ENCODE assay signal across 9 mouse cellular contexts in genomic region chr2:94263530-94263937, GRCm38 (mm10).
DNase-seq lines count a peak whose midpoint lies in the region; ATAC-seq and TF ChIP-seq lines count a peak whose summit lies in the region.
"Had no signal": no experiment of that assay in that cellular context is flagged by ENCODE, and none has a peak within 500 bp of the region (broad histone marks: within the 10 kb centered on the region; RNA-seq: fewer than 3 reads in every experiment).

No protein-coding gene starts in this region.

- no peak for TF ChIP-seq CTCF in testis, adult 2 months (IDR thresholded peaks at IDR 0.05; ENCODE audit: control insufficient read depth, insufficient read depth, insufficient replicate concordance, low read depth, low read length)
- no peak for TF ChIP-seq CTCF in lung, adult 2 months (IDR thresholded peaks at IDR 0.05; ENCODE audit: insufficient read depth, low read length)

- ATAC-seq in hindbrain, embryonic 16.5 days = peak; percentile 18; the same call in 1 of the 2 replicates
- ATAC-seq in midbrain, embryonic 13.5 days = no peak

- peak; percentile 58 to 62 for DNase-seq in cerebellum, postnatal 10 days
- no peak for DNase-seq in cerebellum, adult 8-10 months
- peak; percentile 44 for DNase-seq in 3134 (ENCODE audit: extremely low read depth, insufficient read length, low spot score)
- DNase-seq in embryo, embryonic 9.5 days (ENCODE audit: extremely low spot score) = peak; percentile 57
- no peak for DNase-seq in lung, adult 2 months

- TF ChIP-seq POLR2A in testis, adult 2 months (IDR thresholded peaks at IDR 0.05; ENCODE audit: control insufficient read depth, low read depth, low read length) = no peak
- no peak for TF ChIP-seq POLR2A in lung, adult 2 months (IDR thresholded peaks at IDR 0.05; ENCODE audit: borderline replicate concordance, extremely low read depth, low read depth, low read length)

- H3K4me2 ChIP-seq in hindbrain, embryonic 16.5 days (ENCODE audit: low read length) = peak overlapping the region; percentile 89
- peak overlapping the region; percentile 77 for H3K4me2 ChIP-seq in midbrain, embryonic 13.5 days (replicated peaks)

- under 1% methylated on average over 14 of the region's 14 CpGs for WGBS in hindbrain, embryonic 16.5 days
- under 1% methylated on average over 14 of the region's 14 CpGs for WGBS in midbrain, embryonic 13.5 days
- WGBS in lung, adult 2 months = under 1% methylated on average over 14 of the region's 14 CpGs

- peak overlapping the region; percentile 61 for H3K27ac ChIP-seq in hindbrain, embryonic 16.5 days (ENCODE audit: low read depth, low read length)
- H3K27ac ChIP-seq in midbrain, embryonic 13.5 days = 0 out of 2 replicates have a peak overlapping the region, but pooled peaks have one; percentile 26
- no peak overlapping the region for H3K27ac ChIP-seq in testis, adult 2 months (ENCODE audit: control insufficient read depth, insufficient read depth, low read depth, low read length)

- H3K27me3 ChIP-seq in hindbrain, embryonic 16.5 days (replicated peaks; ENCODE audit: control insufficient read depth, insufficient read depth, low read length) = no peaks in the 10 kb centered on the region
- no peaks in the 10 kb centered on the region for H3K27me3 ChIP-seq in midbrain, embryonic 13.5 days
- H3K27me3 ChIP-seq in testis, adult 2 months (ENCODE audit: control insufficient read depth, insufficient read depth, low read length) = no peaks in the 10 kb centered on the region

- peaks cover 38% of the 10 kb centered on the region for H3K4me1 ChIP-seq in hindbrain, embryonic 16.5 days (ENCODE audit: control insufficient read depth, insufficient read depth, low read depth, low read length)
- H3K4me1 ChIP-seq in midbrain, embryonic 13.5 days (replicated peaks) = peaks cover 50% of the 10 kb centered on the region
- peaks cover 24% of the 10 kb centered on the region for H3K4me1 ChIP-seq in testis, adult 2 months (ENCODE audit: control insufficient read depth, insufficient read depth, low read length)
- no peaks in the 10 kb centered on the region for H3K4me1 ChIP-seq in lung, adult 2 months (ENCODE audit: control insufficient read depth, insufficient read depth, low read length)

- peak overlapping the region; percentile 57 for H3K9ac ChIP-seq in hindbrain, embryonic 16.5 days (ENCODE audit: low read depth, low read length)
- H3K9ac ChIP-seq in midbrain, embryonic 13.5 days (replicated peaks) = peak overlapping the region; percentile 52; the same call in 1 of the 2 replicates

- no peaks in the 10 kb centered on the region for H3K36me3 ChIP-seq in hindbrain, embryonic 16.5 days (ENCODE audit: control insufficient read depth, insufficient read depth, low read length)
- no peaks in the 10 kb centered on the region for H3K36me3 ChIP-seq in midbrain, embryonic 13.5 days
- H3K36me3 ChIP-seq in testis, adult 2 months (ENCODE audit: control insufficient read depth, insufficient read depth, low read length) = no peaks in the 10 kb centered on the region
- H3K36me3 ChIP-seq: G1E had no signal

- no peaks in the 10 kb centered on the region for H3K9me3 ChIP-seq in hindbrain, embryonic 16.5 days (ENCODE audit: control insufficient read depth, low read length)
- no peaks in the 10 kb centered on the region for H3K9me3 ChIP-seq in midbrain, embryonic 13.5 days
- H3K9me3 ChIP-seq: G1E had no signal

- peak overlapping the region; percentile 50 for H3K4me3 ChIP-seq in hindbrain, embryonic 16.5 days (ENCODE audit: low read length)
- peak overlapping the region; percentile 39 for H3K4me3 ChIP-seq in midbrain, embryonic 13.5 days (replicated peaks)
- H3K4me3 ChIP-seq in testis, adult 2 months (ENCODE audit: control insufficient read depth, low read depth, low read length) = peak overlapping the region; percentile 56
- no peak overlapping the region for H3K4me3 ChIP-seq in lung, adult 2 months (replicated peaks; ENCODE audit: extremely low read depth, low read depth, low read length)

Comparison
In these comparisons a context has a peak if more than half of its experiments do, and no peak if none do; other contexts are left out.
1. DNase-seq: peak in cerebellum, postnatal 10 days (2 of 2), 3134 (single experiment) and embryo, embryonic 9.5 days (single experiment); none in cerebellum, adult 8-10 months (single experiment) and lung, adult 2 months (single experiment).